Mouse (Mus musculus) kidney, adult 2 months (tissue): ENCODE measurements around the gene Itch. TPM values are rescaled to one million over a fixed set of nuclear protein-coding genes. Genes with fewer than 3 reads are reported as not detected.

Source experiments
- DNase-seq: peaks from one replicate; pipeline ENCODE4 v3.0.0; 2021
- H3K27ac ChIP-seq: fragments of 200-500 bp; 2 replicates; pipeline ENCODE4 v1.5.1; 2012; ENCODE audit warnings: low read depth, low read length, control low read depth, inconsistent platforms; ENCODE audit not compliant: insufficient read depth
- H3K27me3 ChIP-seq: fragments of 200-500 bp; replicated peaks from 2 replicates; pipeline ENCODE4 v1.6.1; 2012; ENCODE audit warnings: mild to moderate bottlenecking, moderate library complexity, low read length, inconsistent platforms; ENCODE audit not compliant: control insufficient read depth, insufficient read depth
- H3K36me3 ChIP-seq: fragments of 200-500 bp; 2 replicates; pipeline ENCODE4 v1.6.1; 2012; ENCODE audit warnings: mild to moderate bottlenecking, moderate library complexity, low read length, inconsistent platforms; ENCODE audit not compliant: control insufficient read depth, insufficient read depth
- H3K4me1 ChIP-seq: fragments of 200-500 bp; 2 replicates; pipeline ENCODE4 v1.6.1; 2011; ENCODE audit warnings: low read length; ENCODE audit not compliant: control insufficient read depth, insufficient read depth
- H3K4me3 ChIP-seq: fragments of 200-500 bp; 2 replicates; pipeline ENCODE4 v1.5.1; 2011; ENCODE audit warnings: mild to moderate bottlenecking, low read depth, low read length, control low read depth; ENCODE audit not compliant: insufficient read depth
- CTCF ChIP-seq: fragments of 200-500 bp; conservative IDR thresholded peaks from 2 replicates; pipeline ENCODE4 v1.5.1; 2011; ENCODE audit warnings: low read depth, mild to moderate bottlenecking, control low read depth, low read length, moderate library complexity, mixed read lengths; ENCODE audit not compliant: insufficient read depth, insufficient read length
- POLR2A ChIP-seq: fragments of 200-500 bp; IDR thresholded peaks from one replicate; pipeline ENCODE4 v1.6.1; 2011; ENCODE audit warnings: low read depth, low read length, control low read depth
- WGBS: fragments of 180-500 bp; shearing (Covaris S2); methylation state at CpG from one replicate; pipeline ENCODE4 v1.1.7; 2018; 5-methylcytosine and 5-hydroxymethylcytosine counted together
- polyA plus RNA-seq: library from polyadenylated mRNA; depleted of rRNA; stranded (reverse); fragments of >200 nt; gene quantifications from 2 replicates; pipeline ENCODE4 v1.2.3, GENCODE M21; 2012; rRNA removed

Itch gene
- polyA plus RNA-seq, 1 experiment = 17.6 TPM

DNA sequence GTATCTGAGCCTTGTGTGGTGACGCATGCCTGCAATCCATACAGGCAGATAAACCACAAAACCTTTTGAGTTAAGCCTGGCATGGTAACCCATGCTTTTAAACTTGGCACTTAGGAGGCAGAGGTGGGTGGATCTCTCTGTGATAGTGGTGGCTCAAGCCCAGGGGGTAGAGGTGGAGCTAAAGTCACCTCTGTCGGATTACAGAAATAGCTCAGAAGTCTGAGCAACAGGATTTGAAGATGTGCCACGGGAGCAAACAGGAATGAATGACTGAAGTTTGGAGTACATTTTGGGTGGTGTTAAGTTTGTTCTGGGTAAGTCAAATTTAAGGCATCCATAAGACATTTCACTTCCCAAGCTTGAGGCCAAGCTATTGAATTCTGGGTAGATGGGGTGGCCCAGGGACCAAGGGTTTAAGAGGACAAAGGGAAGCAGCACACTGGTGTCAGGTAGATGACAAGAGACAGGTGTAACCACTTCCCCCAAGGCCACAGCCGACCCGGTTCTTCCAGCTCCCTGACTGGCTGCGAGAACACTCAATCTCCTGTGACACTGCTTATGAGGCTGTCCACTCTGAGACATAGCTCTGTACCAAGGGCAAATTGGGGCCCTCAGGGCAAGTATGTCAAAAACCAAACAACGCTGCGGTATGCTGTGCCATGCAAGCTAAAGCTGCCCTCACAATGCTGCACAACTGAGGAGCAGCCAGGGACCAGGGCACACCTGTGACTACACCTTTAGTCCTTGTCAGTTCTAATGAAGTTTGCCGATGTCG, 139.3 kb downstream of the Itch start:
- Histone ChIP-seq H3K36me3 (no peaks in the 10 kb centered on the region), H3K4me3 (no peak overlapping the region), H3K27me3 (no peaks in the 10 kb centered on the region), H3K4me1 (peaks cover 7% of the 10 kb centered on the region; the same call in 1 of the 2 replicates), H3K27ac (no peak overlapping the region)
- no peak for DNase-seq
- TF ChIP-seq POLR2A (no peak), CTCF (no peak)
- 71% methylated on average over 10 of the region's 10 CpGs for WGBS

DNA sequence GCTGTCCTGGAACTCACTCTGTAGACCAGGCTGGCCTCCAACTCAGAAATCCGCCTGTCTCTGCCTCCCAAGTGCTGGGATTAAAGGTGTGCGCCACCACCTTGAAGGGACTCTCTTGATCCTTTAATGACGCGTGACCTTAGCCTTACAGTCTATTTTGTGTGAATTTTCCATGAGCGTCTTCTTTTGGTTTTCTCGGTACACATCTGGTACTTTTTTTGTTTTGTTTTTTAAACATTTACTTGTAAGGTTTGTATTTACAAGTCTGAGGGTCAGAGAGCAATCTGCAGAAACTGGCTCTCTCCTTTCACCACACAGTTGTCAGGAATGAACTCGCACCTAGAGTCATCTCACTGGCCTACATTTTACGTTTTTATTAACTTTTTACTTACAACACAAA, 140.3 kb downstream of the Itch start:
- TF ChIP-seq CTCF = no peak
- TF ChIP-seq POLR2A = no peak
- WGBS = 62% methylated on average over 8 of the region's 8 CpGs
- no peaks in the 10 kb centered on the region for H3K36me3 ChIP-seq
- H3K27me3 ChIP-seq = no peaks in the 10 kb centered on the region
- H3K27ac ChIP-seq = no peak overlapping the region
- no peak overlapping the region for H3K4me3 ChIP-seq
- peaks cover 7% of the 10 kb centered on the region; the same call in 1 of the 2 replicates for H3K4me1 ChIP-seq
- DNase-seq = peak; percentile 61

GRCm38 (mm10) chr2:155276195-155276594, 142.9 kb downstream of the Itch start, which contains the start of gene Map1lc3a:
Gene Map1lc3a, plus strand, starts transcription at chr2:155276297.
- no peak for TF ChIP-seq CTCF
- under 1% methylated on average over 47 of the region's 47 CpGs for WGBS
- peak; percentile 98 for DNase-seq
- Histone ChIP-seq H3K4me1 (peaks cover 7% of the 10 kb centered on the region; the same call in 1 of the 2 replicates), H3K27ac (peak within 1 kb of the TSS; percentile 66), H3K36me3 (no peaks in the 10 kb centered on the region), H3K4me3 (peak within 1 kb of the TSS; percentile 82), H3K27me3 (no peaks in the 10 kb centered on the region)

Other genes starting within 250 kb of the Itch start
- 9.9 and 15.2 TPM in 2 replicates for gene Eif2s2, start 240.6 kb upstream of the Itch start, polyA plus RNA-seq
- 0.76 and 0.89 TPM in 2 replicates for gene Gm14226, start 115.2 kb upstream of the Itch start, polyA plus RNA-seq
- gene Ahcy, start 59.0 kb upstream of the Itch start, polyA plus RNA-seq = 250 and 263 TPM in 2 replicates
- 327 and 373 TPM in 2 replicates for gene Dynlrb1, start 103.0 kb downstream of the Itch start, polyA plus RNA-seq
- gene Map1lc3a, start 142.8 kb downstream of the Itch start, polyA plus RNA-seq = 212 and 233 TPM in 2 replicates
- 40.0 and 40.1 TPM in 2 replicates for gene Pigu, start 223.9 kb downstream of the Itch start, polyA plus RNA-seq
- gene Trp53inp2, start 247.6 kb downstream of the Itch start, polyA plus RNA-seq = 141 and 143 TPM in 2 replicates